Mouse (Mus musculus) embryonic facial prominence, embryonic 14.5 days (tissue): ENCODE measurements at regions not wholly inside any gene's neighbourhood (a gene's known extent, or its start where the extent isn't known, plus 50 kb on each side); places are given as distances from the start of the nearest gene placed in this dataset.
A peak's percentile ranks its signal among the peaks of the same experiment; 100 is the strongest.
"Not testable (repeated sequence)": the region's sequence is repeated elsewhere in the genome, so short reads cannot be mapped to it uniquely, and the experiment has no call there.

Experiments used
- ATAC-seq: fragments of 200-750 bp; cut with Nextera tagmentation; 2 replicates; pipeline ENCODE4 v1.8.0; 2017; ENCODE audit warnings: low read depth, moderate number of reproducible peaks, moderate TSS enrichment
- DNase-seq: peaks from one replicate; pipeline ENCODE4 v3.0.0-alpha.2; 2015; ENCODE audit warnings: low spot score
- H3K27ac ChIP-seq: fragments of 300-500 bp; sonication (generic); replicated peaks from 2 replicates; pipeline ENCODE4 v1.5.1; 2014; ENCODE audit warnings: low read depth, mild to moderate bottlenecking, low read length, moderate library complexity
- H3K27me3 ChIP-seq: fragments of 300-500 bp; sonication (generic); replicated peaks from 2 replicates; pipeline ENCODE4 v1.6.1; 2014; ENCODE audit warnings: low read length; ENCODE audit not compliant: control insufficient read depth, insufficient read depth
- H3K36me3 ChIP-seq: fragments of 300-500 bp; sonication (generic); 2 replicates; pipeline ENCODE4 v1.6.1; 2014; ENCODE audit warnings: low read length, mixed read lengths; ENCODE audit not compliant: control insufficient read depth, insufficient read depth
- H3K4me1 ChIP-seq: fragments of 300-500 bp; sonication (generic); 2 replicates; pipeline ENCODE4 v1.6.1; 2014; ENCODE audit warnings: antibody characterized with exemption, low read length; ENCODE audit not compliant: control insufficient read depth, insufficient read depth
- H3K4me2 ChIP-seq: fragments of 300-500 bp; sonication (generic); 2 replicates; pipeline ENCODE4 v1.6.1; 2014; ENCODE audit warnings: low read depth, mild to moderate bottlenecking, low read length, moderate library complexity, mixed read lengths
- H3K4me3 ChIP-seq: fragments of 300-500 bp; sonication (generic); 2 replicates; pipeline ENCODE4 v1.5.1; 2014; ENCODE audit warnings: low read depth, mild to moderate bottlenecking, low read length
- H3K9ac ChIP-seq: fragments of 300-500 bp; sonication (generic); 2 replicates; pipeline ENCODE4 v1.6.1; 2014; ENCODE audit warnings: low read depth, mild to moderate bottlenecking, low read length, moderate library complexity, mixed read lengths
- H3K9me3 ChIP-seq: fragments of 300-500 bp; sonication (generic); 2 replicates; pipeline ENCODE4 v1.6.1; 2016; ENCODE audit warnings: low read length; ENCODE audit not compliant: control insufficient read depth
- WGBS: fragments of 180-500 bp; shearing (Covaris S2); extraction: QIAGEN DNeasy Blood & Tissue Kit; methylation state at CpG from one replicate; pipeline ENCODE4 v1.1.7; 2014; 5-methylcytosine and 5-hydroxymethylcytosine counted together

DNA sequence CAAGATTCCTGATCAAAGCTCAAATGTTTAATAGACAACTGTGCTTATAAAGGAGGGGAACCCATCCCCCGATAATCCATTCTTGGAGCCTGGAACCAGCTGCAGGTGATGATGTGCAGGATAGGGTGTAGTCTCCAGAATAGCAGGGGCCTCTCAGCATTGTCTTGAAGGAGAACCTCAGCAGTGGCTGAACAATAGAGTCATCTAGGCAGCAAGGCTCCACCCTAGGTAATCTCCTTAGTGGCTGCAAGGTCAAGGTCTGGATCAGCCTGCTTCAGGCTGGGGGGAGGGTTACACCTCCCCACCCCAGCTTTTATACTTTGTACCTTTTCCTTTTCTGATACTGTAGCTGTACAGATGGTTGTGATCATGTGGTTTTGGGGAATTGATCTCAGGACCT lies 116.8 kb upstream of the Mettl4 start:
- Histone ChIP-seq H3K27ac (no peak overlapping the region), H3K36me3 (no peaks in the 10 kb centered on the region), H3K9me3 (no peaks in the 10 kb centered on the region), H3K27me3 (no peaks in the 10 kb centered on the region), H3K4me3 (no peak overlapping the region), H3K9ac (no peak overlapping the region), H3K4me1 (no peaks in the 10 kb centered on the region), H3K4me2 (no peak overlapping the region)
- 95% methylated on average over 1 of the region's 1 CpGs for WGBS
- no peak for ATAC-seq
- no peak for DNase-seq

DNA sequence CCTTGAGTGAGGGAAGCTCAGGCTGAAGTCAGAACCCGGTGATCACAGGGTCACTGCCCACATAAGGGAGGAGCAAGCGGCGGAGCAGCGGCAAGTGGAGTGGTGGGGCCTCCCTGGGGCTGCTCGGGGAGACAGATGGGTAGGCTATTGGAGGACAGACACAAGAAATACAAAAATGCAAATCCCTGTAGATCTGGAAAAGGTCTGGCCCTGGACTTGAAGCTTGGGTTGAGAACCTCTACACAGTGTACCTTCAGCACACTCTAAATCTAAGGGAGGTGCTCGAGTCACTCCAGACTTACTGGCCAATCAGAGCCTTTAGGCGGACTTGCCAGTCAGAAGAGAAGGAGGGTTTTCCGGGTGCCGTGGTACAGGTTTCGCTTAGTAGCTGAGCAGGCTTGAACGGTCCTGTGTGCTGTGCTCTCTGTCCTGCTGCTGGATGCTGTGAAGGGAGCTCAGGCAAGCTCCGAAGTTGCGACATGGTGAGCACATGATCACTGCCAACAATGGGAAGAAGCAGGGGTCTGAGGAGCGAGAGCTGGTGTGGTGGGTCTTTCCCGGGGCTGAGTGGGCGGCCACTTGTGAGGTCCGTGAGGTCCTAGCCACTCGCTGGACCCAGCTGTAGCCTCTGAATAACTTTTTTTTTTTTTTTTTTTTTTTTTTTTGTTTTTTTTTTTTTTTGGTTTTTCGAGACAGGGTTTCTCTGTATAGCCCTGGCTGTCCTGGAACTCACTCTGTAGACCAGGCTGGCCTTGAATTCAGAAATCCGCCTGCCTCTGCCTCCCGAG lies 114.9 kb upstream of the Mettl4 start:
- Histone ChIP-seq H3K9ac (peak overlapping the region; percentile 67), H3K4me3 (peak overlapping the region; percentile 52), H3K4me2 (peak overlapping the region; percentile 61), H3K27ac (peak overlapping the region; percentile 28; the same call in 1 of the 2 replicates)
- not testable (repeated sequence) for H3K27me3 ChIP-seq, H3K36me3 ChIP-seq, H3K4me1 ChIP-seq, H3K9me3 ChIP-seq
- 15% methylated on average over 20 of the region's 21 CpGs for WGBS
- ATAC-seq (peak; percentile 98), DNase-seq (peak; percentile 93)

DNA sequence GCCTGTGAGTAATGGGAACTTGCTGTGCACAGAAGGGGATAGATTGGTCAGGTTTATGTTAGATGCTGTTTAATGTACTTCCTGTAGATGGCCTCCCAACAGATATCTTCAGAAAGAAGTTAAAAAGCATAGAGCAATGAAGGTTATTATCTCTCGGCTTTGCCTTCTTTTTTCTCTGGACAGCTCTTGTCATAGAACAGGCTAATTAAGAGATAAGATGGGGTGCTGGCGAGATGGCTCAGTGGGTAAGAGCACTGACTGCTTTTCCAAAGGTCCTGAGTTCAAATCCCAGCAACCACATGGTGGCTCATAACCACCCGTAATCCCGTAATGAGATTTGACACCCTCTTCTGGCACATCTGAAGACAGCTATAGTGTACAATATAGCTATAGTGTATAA lies 104.9 kb upstream of the Mettl4 start:
- not testable (repeated sequence) for H3K36me3 ChIP-seq, H3K4me2 ChIP-seq, DNase-seq, H3K27me3 ChIP-seq, H3K4me1 ChIP-seq, ATAC-seq, H3K4me3 ChIP-seq, H3K9me3 ChIP-seq, H3K9ac ChIP-seq, H3K27ac ChIP-seq
- WGBS, result 86% methylated on average over 4 of the region's 4 CpGs

DNA sequence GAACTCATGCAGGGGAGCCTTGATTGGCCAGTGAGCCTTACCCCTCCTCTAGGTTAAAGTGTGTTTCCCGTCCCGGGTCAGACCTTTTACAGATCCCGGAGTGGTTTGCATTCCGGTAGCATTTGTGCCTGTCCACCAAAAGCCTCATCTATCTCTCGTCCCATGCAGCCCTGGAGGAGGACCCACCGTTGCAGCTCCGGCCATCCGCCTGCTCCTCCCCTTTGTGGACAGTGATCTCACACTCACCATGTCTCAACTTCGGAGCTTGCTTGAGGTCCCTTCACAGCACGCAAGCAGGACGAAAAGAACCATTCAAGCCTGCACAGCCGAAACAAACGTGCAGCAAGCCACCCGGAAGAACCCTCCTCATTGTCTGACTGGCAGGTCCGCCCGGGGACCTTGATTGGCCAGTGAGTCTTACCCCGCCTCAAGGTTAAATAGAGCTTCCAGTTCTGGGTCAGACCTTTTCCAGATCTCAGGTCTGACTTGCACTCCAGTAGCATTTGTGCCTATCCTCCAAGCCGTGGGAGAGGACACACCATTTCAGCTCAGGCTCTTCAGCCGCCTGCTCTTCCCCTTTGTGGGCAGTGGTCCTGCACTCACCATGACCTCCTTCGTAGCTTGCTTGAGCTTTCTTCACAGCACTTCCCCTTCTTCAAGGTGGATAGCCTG lies 84.8 kb upstream of the Mettl4 start:
- peak overlapping the region; percentile 80 for H3K27ac ChIP-seq
- peaks cover 10% of the 10 kb centered on the region; the same call in 1 of the 2 replicates for H3K36me3 ChIP-seq
- H3K27me3 ChIP-seq, result no peaks in the 10 kb centered on the region
- 3% methylated on average over 20 of the region's 20 CpGs for WGBS
- H3K9me3 ChIP-seq, result peaks cover 21% of the 10 kb centered on the region
- peak overlapping the region; percentile 72 for H3K4me3 ChIP-seq
- ATAC-seq (peak; percentile 97), DNase-seq (peak; percentile 94)
- peak overlapping the region; percentile 66 for H3K4me2 ChIP-seq
- H3K9ac ChIP-seq, result peak overlapping the region; percentile 73
- H3K4me1 ChIP-seq, result no peaks in the 10 kb centered on the region

DNA sequence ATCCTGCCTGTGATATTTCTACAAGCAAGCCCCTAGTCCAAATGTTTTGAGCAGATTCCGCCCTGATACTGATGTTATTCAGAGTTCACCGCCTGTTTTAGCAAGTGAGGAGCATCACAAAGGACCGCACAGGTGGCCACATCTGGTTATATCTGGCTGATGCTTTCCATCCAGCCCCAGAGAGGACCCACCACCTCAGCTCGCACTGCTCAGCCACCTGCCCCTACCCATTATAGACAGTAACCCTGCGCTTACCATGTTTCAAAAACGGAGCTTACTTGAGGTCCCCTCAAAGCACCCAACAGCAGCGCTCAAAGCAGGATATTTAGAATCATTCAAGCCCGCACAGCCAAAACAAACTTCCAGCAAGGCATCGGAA lies 84.2 kb upstream of the Mettl4 start:
- Histone ChIP-seq H3K27ac (peak overlapping the region; percentile 80), H3K9me3 (peaks cover 20% of the 10 kb centered on the region), H3K4me2 (peak overlapping the region; percentile 66), H3K36me3 (peaks cover 13% of the 10 kb centered on the region; the same call in 1 of the 2 replicates), H3K9ac (peak overlapping the region; percentile 73), H3K4me3 (peak overlapping the region; percentile 72)
- DNase-seq (peak; percentile 14), ATAC-seq (peak; percentile 27)
- H3K4me1 ChIP-seq, H3K27me3 ChIP-seq: not testable (repeated sequence)
- WGBS, result 8% methylated on average over 9 of the region's 9 CpGs

DNA sequence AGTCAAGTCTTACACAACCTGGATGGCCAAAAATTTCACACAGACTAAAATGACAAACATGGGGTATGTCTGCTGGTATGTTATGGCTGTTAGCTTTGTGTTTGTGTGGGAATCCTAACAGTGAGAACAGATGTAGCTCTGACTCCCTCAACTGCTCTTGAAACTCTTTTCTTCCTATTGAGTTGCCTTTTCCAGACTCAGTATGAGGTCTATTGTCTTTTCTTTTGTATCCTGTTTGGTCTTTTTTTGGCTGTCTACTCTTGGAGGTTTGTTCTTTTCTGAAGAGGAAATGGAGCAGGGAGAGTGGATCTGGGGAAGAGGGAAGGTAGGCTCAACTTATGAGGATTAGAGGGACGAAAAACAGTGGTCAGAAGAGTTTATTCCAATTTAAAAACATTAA lies 76.6 kb upstream of the Mettl4 start:
- Histone ChIP-seq H3K9me3 (peaks cover 62% of the 10 kb centered on the region), H3K36me3 (peaks cover 35% of the 10 kb centered on the region; the same call in 1 of the 2 replicates)
- not testable (repeated sequence) for H3K4me3 ChIP-seq, H3K9ac ChIP-seq, H3K4me1 ChIP-seq, DNase-seq, ATAC-seq, H3K27me3 ChIP-seq, H3K27ac ChIP-seq, H3K4me2 ChIP-seq
- 90% methylated on average over 1 of the region's 1 CpGs for whole genome bisulfite sequencing

DNA sequence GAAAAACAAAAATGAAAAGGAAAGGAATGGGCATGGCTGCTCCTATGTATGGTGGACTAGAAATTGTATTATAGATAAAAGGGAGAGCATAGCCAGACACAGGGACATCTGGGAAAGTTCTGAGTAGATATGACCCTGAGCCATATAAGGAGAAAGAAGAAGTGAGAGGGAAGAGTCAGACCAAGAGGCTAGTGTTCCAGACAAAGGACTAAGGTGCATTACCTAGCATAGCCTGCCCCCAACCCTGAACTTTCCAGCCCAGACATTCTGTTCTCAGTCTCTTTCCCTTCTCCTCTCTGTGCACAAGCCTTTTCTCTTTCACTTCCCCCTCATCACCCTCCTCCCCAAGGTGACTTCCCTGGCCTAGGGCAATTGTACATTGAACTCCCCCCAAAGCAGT lies 58.9 kb upstream of the Mettl4 start:
- Histone ChIP-seq H3K4me1 (no peaks in the 10 kb centered on the region), H3K4me2 (no peak overlapping the region), H3K4me3 (no peak overlapping the region), H3K36me3 (peaks cover 10% of the 10 kb centered on the region; the same call in 1 of the 2 replicates), H3K27ac (no peak overlapping the region), H3K9ac (no peak overlapping the region), H3K27me3 (no peaks in the 10 kb centered on the region), H3K9me3 (peaks cover 37% of the 10 kb centered on the region)
- ATAC-seq, result no peak
- no peak for DNase-seq
